Mouse (Mus musculus) lung, postnatal 10 days (tissue): ENCODE measurements at regions not wholly inside any gene's neighbourhood (a gene's known extent, or its start where the extent isn't known, plus 50 kb on each side); places are given as distances from the start of the nearest gene placed in this dataset.

Experiments
- DNase-seq: peaks from one replicate; pipeline ENCODE4 v3.0.0; 2021

DNA sequence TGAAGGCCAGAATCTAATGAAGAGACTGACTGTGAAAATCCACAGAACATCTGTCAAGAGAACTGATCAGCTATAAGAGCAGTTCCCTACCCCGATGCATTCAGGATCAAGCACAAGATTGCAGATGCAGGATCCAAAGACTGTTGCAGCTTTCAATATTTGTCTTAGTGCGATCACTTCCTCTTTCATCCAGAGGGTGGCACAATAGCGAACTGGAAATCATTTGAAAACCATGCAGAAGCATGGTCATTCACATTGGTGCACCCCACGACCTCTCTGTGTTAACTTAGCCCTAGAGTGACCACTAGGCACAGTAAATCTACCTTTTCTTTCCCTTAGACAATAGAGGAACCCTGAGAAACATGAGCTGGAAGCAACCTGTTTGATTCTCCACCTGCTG lies 55.8 kb upstream of the Pak3 start:
- DNase-seq, result peak; percentile 1

GRCm38 (mm10) chrX:143448636-143449346 lies 54.7 kb upstream of the Chrdl1 start:
- DNase-seq, result peak; percentile 10

GRCm38 (mm10) chrX:143444581-143444980 lies 50.5 kb upstream of the Chrdl1 start:
- DNase-seq, result peak; percentile 34
